Mouse (Mus musculus): ENCODE measurements at regions not wholly inside any gene's neighbourhood (a gene's known extent, or its start where the extent isn't known, plus 50 kb on each side); places are given as distances from the start of the nearest gene placed in this dataset.

GRCm38 (mm10) chr16:95206445-95206844, 50.9 kb upstream of the Kcnj15 start:
- TF ChIP-seq CTCF (conservative IDR thresholded peaks at IDR 0.05; ENCODE audit: low read length), result no peak
- TF ChIP-seq NANOG (IDR thresholded peaks at IDR 0.05; ENCODE audit: borderline replicate concordance, low read length), result no peak
- TF ChIP-seq POU5F1 (IDR thresholded peaks at IDR 0.05; ENCODE audit: borderline replicate concordance, low read length), result no peak

Measured in E14TG2a.4 (cell line).